Mouse (Mus musculus) hindbrain, embryonic 13.5 days (tissue): ENCODE measurements around the gene Unk. TPM values are rescaled to one million over a fixed set of nuclear protein-coding genes. Genes with fewer than 3 reads are reported as not detected.
A peak's percentile ranks its signal among the peaks of the same experiment; 100 is the strongest.

ENCODE experiments used
- ATAC-seq: fragments of 200-750 bp; cut with Nextera tagmentation; 2 replicates; pipeline ENCODE4 v1.8.0; 2017; ENCODE audit warnings: moderate TSS enrichment; ENCODE audit not compliant: low FRiP score
- H3K27ac ChIP-seq: fragments of 300-500 bp; sonication (generic); 2 replicates; pipeline ENCODE4 v1.5.1; 2015; ENCODE audit warnings: inconsistent platforms, mild to moderate bottlenecking, moderate library complexity
- H3K27me3 ChIP-seq: fragments of 300-500 bp; sonication (generic); 2 replicates; pipeline ENCODE4 v1.6.1; 2015; ENCODE audit warnings: mild to moderate bottlenecking, inconsistent platforms
- H3K36me3 ChIP-seq: fragments of 300-500 bp; sonication (generic); 2 replicates; pipeline ENCODE4 v1.6.1; 2015; ENCODE audit warnings: mild to moderate bottlenecking, inconsistent platforms
- H3K4me1 ChIP-seq: fragments of 300-500 bp; sonication (generic); replicated peaks from 2 replicates; pipeline ENCODE4 v1.6.1; 2015; ENCODE audit warnings: inconsistent platforms
- H3K4me2 ChIP-seq: fragments of 300-500 bp; sonication (generic); 2 replicates; pipeline ENCODE4 v1.6.1; 2015; ENCODE audit warnings: inconsistent platforms, mild to moderate bottlenecking, moderate library complexity
- H3K4me3 ChIP-seq: fragments of 300-500 bp; sonication (generic); 2 replicates; pipeline ENCODE4 v1.5.1; 2015; ENCODE audit warnings: mild to moderate bottlenecking, inconsistent platforms
- H3K9ac ChIP-seq: fragments of 300-500 bp; sonication (generic); 2 replicates; pipeline ENCODE4 v1.6.1; 2015; ENCODE audit warnings: mild to moderate bottlenecking, inconsistent platforms
- H3K9me3 ChIP-seq: fragments of 300-500 bp; sonication (generic); 2 replicates; pipeline ENCODE4 v1.6.1; 2016; ENCODE audit warnings: inconsistent platforms
- WGBS: fragments of 180-500 bp; shearing (Covaris S2); methylation state at CpG from one replicate; pipeline ENCODE4 v1.1.7; 2015; 5-methylcytosine and 5-hydroxymethylcytosine counted together
- polyA plus RNA-seq: library from polyadenylated mRNA; unstranded; fragments of >200 nt; fragmentation: Nextera tagmentation; extraction: Ambion mirVana; gene quantifications from 2 replicates; pipeline ENCODE4 v1.2.1, GENCODE M21; 2015

Unk gene
- polyA plus RNA-seq, 1 experiment from 2014 or later: 33.8 TPM

DNA sequence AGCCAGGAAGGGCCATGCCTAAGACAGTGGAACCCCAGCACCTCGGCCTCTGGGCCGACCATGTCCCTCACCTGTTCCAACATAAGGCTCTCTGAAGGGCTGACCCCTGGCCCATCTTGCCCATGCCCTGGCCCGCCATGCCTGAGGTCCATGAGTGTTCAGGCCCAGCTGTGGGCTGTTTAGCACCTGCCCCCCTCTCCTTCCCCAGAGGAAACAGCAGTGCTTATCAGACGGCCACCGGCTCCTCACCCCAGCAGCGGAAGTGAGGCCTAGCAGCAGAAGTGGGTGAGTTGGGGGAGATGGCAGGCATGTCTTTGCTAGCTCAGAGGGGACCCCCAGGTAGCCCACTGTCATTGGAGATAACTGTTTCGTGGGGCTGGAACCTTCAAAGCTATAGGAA, 46.7 kb downstream of the Unk start:
- 84% methylated on average over 7 of the region's 7 CpGs for WGBS
- Histone ChIP-seq H3K27ac (no peak overlapping the region), H3K27me3 (no peaks in the 10 kb centered on the region), H3K9ac (peak overlapping the region; percentile 19; the same call in 1 of the 2 replicates), H3K9me3 (no peaks in the 10 kb centered on the region), H3K4me1 (peaks cover 24% of the 10 kb centered on the region), H3K4me2 (no peak overlapping the region), H3K36me3 (peaks cover 32% of the 10 kb centered on the region), H3K4me3 (no peak overlapping the region)
- ATAC-seq: no peak

GRCm38 (mm10) chr11:116077446-116078204, 47.5 kb downstream of the Unk start, which contains the start of gene Unc13d:
Unc13d (minus strand) TSS chr11:116077961.
- peak; percentile 8; the same call in 1 of the 2 replicates for ATAC-seq

DNA sequence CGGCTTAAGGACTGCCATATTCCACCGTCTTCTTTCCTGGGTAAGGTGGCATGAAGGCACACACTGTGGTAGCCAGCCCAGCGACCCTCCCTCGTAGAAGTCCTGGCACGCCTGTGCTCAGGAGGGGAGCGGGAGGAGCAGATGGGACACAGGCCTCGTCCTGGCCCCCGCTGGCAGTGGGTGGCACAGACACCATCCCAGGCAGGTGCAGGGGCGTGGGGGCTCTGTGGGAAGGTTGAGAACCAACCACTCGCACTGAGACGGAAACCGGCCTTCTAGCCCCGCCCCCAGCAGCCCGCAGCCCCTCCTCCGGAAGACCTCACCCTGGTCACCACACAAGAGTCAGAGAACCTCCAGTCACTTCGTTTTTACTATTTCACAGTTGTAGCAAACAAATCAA, 48.1 kb downstream of the Unk start:
- Histone ChIP-seq H3K4me1 (peaks cover 24% of the 10 kb centered on the region), H3K4me3 (peak overlapping the region; percentile 30), H3K27me3 (no peaks in the 10 kb centered on the region), H3K36me3 (peaks cover 44% of the 10 kb centered on the region), H3K27ac (peak overlapping the region; percentile 62), H3K9ac (peak overlapping the region; percentile 72), H3K9me3 (no peaks in the 10 kb centered on the region), H3K4me2 (peak overlapping the region; percentile 54)
- 9% methylated on average over 16 of the region's 16 CpGs for WGBS
- peak; percentile 45; the same call in 1 of the 2 replicates for ATAC-seq

More at GRCm38 (mm10) chr11:116077446-116078204, 47.5 kb downstream of the Unk start, which contains the start of gene Unc13d:
- Histone ChIP-seq H3K36me3 (peaks cover 40% of the 10 kb centered on the region), H3K27me3 (no peaks in the 10 kb centered on the region), H3K9me3 (no peaks in the 10 kb centered on the region), H3K9ac (peak within 1 kb of the TSS; percentile 72), H3K4me2 (peak within 1 kb of the TSS; percentile 54), H3K27ac (peak within 1 kb of the TSS; percentile 62), H3K4me3 (peak within 1 kb of the TSS; percentile 30), H3K4me1 (peaks cover 24% of the 10 kb centered on the region)
- 66% methylated on average over 22 of the region's 22 CpGs for WGBS

DNA sequence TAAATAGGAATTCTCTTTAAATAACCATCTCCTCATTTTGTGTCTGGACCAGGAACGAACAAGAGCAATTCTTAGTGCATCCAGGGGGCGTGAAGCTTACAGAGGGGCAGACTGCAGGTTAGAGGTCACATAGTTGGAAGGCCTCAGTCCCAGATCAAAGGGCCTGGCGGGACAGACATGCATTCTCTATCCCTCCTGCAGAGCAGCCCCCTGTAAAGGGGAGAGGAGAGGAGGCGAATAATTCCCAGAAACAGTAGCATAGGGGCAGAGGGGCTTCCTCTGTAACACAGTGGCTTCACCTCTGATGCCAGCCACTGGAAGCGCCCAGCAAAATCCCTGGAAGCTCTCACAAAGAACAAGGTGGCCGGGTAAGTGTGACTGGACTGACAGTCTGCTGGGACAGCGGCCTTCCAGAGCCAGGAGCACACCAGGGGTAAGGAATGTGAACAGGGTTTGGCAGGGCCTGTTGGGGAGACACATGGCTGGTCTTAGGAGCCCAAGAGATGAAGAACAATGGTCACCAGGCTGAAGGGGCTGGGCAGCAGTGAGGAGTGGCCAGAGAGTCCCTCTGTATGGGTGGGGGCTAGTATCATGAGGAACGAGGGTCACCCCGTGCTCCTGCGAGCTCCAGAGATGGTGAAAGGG, 48.7 kb downstream of the Unk start:
- H3K27me3 ChIP-seq: no peaks in the 10 kb centered on the region
- H3K4me1 ChIP-seq: peaks cover 24% of the 10 kb centered on the region
- H3K36me3 ChIP-seq: peaks cover 50% of the 10 kb centered on the region
- H3K9ac ChIP-seq: peak overlapping the region; percentile 43; the same call in 1 of the 2 replicates
- H3K27ac ChIP-seq: peak overlapping the region; percentile 62; the same call in 1 of the 2 replicates
- ATAC-seq: no peak
- H3K4me3 ChIP-seq: no peak overlapping the region
- H3K9me3 ChIP-seq: no peaks in the 10 kb centered on the region
- 28% methylated on average over 10 of the region's 10 CpGs for WGBS
- H3K4me2 ChIP-seq: no peak overlapping the region

- peaks cover 55% of the 10 kb centered on the region for H3K36me3 ChIP-seq
- no peak for ATAC-seq
- no peak overlapping the region for H3K4me2 ChIP-seq
- no peaks in the 10 kb centered on the region for H3K9me3 ChIP-seq
- no peaks in the 10 kb centered on the region for H3K27me3 ChIP-seq
- H3K4me3 ChIP-seq: no peak overlapping the region
- 78% methylated on average over 10 of the region's 10 CpGs for WGBS
- H3K9ac ChIP-seq: 0 out of 2 replicates have a peak overlapping the region, but pooled peaks have one; percentile 43
- no peak overlapping the region; the same call in 1 of the 2 replicates for H3K27ac ChIP-seq
- peaks cover 24% of the 10 kb centered on the region for H3K4me1 ChIP-seq
These were observed 49.4 kb downstream of the Unk start for GRCm38 (mm10) chr11:116079511-116079910.

DNA sequence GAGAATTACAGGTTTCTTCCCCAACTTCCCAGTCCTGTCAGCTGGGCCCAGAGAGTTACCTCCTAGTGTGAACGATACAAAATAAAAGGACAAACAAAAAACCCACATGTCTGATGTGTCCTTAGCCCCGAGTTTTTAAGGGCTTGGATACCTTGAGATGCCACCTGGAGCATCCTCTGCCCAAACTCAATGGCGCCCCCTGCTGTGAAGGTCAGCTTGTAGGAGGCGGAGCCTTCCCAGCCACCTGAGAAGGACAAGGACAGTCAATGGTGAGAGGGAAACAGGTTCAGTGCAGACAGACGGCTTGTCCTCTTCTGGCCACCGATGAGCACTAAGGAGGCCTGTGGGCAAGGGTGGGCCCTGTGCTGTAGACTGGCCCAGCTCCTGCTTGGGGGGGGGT, 51.0 kb downstream of the Unk start:
- H3K27me3 ChIP-seq: no peaks in the 10 kb centered on the region
- H3K4me3 ChIP-seq: no peak overlapping the region
- no peak overlapping the region for H3K9ac ChIP-seq
- H3K4me2 ChIP-seq: no peak overlapping the region
- no peak overlapping the region for H3K27ac ChIP-seq
- 78% methylated on average over 6 of the region's 6 CpGs for WGBS
- peaks cover 34% of the 10 kb centered on the region for H3K4me1 ChIP-seq
- H3K9me3 ChIP-seq: no peaks in the 10 kb centered on the region
- H3K36me3 ChIP-seq: peaks cover 55% of the 10 kb centered on the region
- no peak for ATAC-seq

DNA sequence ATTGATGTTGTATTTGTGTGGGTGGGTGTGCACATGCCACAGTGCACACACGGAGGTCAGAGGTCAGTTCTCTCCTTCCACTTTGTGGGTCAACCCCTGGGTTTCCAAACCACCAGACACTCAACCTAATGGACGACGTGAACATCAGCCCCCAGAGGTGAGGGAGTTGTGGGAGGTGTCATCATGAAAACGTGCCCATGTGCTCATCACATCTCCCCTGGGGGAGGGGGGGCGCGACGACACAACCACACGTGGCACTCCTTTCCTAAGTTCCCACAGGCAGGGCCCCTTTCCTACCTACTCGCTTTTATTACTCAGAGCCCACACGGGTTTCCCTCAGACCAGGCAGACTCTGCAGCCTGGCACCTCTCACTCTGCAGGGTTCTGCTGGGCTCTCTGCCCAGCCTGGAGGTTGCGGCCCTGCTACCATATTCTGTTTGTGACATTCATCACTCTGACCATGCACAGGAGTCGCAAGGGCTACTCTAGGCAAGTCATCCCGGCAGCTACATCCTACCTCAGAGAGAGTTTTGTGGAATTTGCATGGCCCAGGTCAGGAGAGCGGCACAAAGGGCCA, 53.1 kb downstream of the Unk start:
- Histone ChIP-seq H3K9me3 (no peaks in the 10 kb centered on the region), H3K4me2 (no peak overlapping the region), H3K4me1 (peaks cover 33% of the 10 kb centered on the region), H3K9ac (no peak overlapping the region), H3K4me3 (no peak overlapping the region), H3K36me3 (peaks cover 55% of the 10 kb centered on the region), H3K27me3 (no peaks in the 10 kb centered on the region), H3K27ac (no peak overlapping the region)
- no peak for ATAC-seq
- 95% methylated on average over 14 of the region's 14 CpGs for WGBS

DNA sequence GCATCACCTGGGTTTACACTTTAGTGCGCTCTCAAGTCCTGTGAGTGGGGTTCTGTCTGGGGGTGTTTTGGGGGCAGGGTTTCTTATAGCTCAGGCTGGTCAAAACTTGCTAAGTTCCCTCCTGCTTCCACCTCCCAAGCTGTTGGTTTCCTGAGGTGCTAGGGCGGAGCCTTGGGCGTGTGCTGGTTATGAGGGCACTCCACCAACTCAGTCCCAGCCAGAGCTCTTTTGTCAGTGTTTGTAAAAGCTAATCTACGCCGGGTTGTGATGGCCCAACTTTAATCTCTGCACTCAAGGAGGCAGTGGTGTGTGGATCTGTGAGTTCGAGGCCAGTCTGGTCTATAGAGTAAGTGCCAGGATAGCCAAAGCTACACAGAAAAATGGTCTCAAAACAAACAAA, 54.0 kb downstream of the Unk start:
- Histone ChIP-seq H3K4me1 (peaks cover 24% of the 10 kb centered on the region), H3K36me3 (peaks cover 50% of the 10 kb centered on the region), H3K4me3 (no peak overlapping the region), H3K9me3 (no peaks in the 10 kb centered on the region), H3K4me2 (no peak overlapping the region), H3K9ac (no peak overlapping the region), H3K27ac (no peak overlapping the region), H3K27me3 (no peaks in the 10 kb centered on the region)
- ATAC-seq: no peak
- WGBS: 93% methylated on average over 6 of the region's 6 CpGs

DNA sequence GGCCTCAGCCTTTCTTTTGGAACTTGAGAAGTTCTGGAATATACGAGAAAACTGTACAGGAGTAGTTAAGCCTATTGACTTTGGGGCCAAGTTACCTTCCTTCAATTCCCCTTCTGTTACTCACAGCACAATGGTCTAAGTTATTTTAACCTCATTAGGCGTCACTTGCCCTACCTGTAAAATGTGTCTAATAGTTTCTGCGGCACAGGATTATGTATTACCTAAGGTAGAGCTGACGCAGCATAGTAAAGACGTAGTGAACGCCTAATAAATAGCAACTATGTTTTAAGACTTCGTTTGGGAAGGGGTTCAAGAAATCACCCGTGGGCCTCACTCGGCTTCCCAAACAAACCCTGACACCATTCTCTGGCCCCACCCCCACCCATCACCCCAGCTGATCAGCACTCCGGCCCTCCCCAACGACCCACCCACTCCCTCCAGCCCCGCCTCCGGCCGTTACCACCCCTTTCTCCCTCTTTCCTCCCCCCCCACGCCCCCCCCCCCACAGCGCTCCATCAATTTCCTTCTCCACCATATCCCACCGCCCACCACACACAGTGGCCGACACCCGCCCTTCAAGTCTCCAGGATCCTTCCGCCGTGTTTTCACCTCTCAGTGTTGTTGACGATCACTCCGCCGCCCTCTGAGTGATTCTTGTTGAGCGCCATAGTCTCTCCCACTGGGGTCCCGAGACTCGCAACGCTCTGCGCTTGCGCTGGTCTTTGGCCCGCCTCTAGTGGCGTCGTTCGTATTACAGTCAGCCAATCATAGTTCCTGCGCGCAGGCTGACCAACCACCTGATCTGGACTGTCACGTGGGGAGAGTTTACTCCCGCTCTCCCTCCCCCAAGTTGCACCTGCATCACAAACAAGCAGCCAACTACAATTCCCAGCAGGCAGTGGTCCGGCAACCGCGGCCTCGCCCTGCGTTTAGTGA, 56.4 kb downstream of the Unk start, which contains the start of gene Wbp2:
Gene Wbp2, minus strand, starts transcription at position 738 of the 936 bp plus-strand sequence.
- Histone ChIP-seq H3K27me3 (no peaks in the 10 kb centered on the region), H3K9me3 (no peaks in the 10 kb centered on the region), H3K9ac (peak within 1 kb of the TSS; percentile 68), H3K27ac (peak within 1 kb of the TSS; percentile 82), H3K4me3 (peak within 1 kb of the TSS; percentile 50), H3K36me3 (peaks cover 26% of the 10 kb centered on the region), H3K4me1 (peaks cover 19% of the 10 kb centered on the region), H3K4me2 (peak within 1 kb of the TSS; percentile 65)
- ATAC-seq: peak; percentile 96
- 5% methylated on average over 39 of the region's 43 CpGs for WGBS

- H3K27me3 ChIP-seq: no peaks in the 10 kb centered on the region
- H3K27ac ChIP-seq: peak overlapping the region; percentile 53; the same call in 1 of the 2 replicates
- peak overlapping the region; percentile 50 for H3K4me3 ChIP-seq
- peak; percentile 79 for ATAC-seq
- peaks cover 17% of the 10 kb centered on the region for H3K36me3 ChIP-seq
- H3K4me2 ChIP-seq: peak overlapping the region; percentile 53
- H3K9me3 ChIP-seq: no peaks in the 10 kb centered on the region
- 5% methylated on average over 31 of the region's 31 CpGs for WGBS
- peaks cover 19% of the 10 kb centered on the region for H3K4me1 ChIP-seq
- peak overlapping the region; percentile 66 for H3K9ac ChIP-seq
These were observed 57.3 kb downstream of the Unk start for GRCm38 (mm10) chr11:116087194-116088130.
